ENCODE assay signal across 14 mouse cellular contexts in genomic region chr8:46458215-46458811, GRCm38 (mm10).
"Had no signal": no experiment of that assay in that cellular context is flagged by ENCODE, and none has a peak within 500 bp of the region (broad histone marks: within the 10 kb centered on the region; RNA-seq: fewer than 3 reads in every experiment).

No protein-coding gene starts in this region.

- H3K4me2 ChIP-seq: limb, embryonic 13.5 days; liver, embryonic 13.5 days; midbrain, embryonic 11.5 days had no signal

- H3K4me3 ChIP-seq: limb, embryonic 13.5 days; liver, embryonic 13.5 days; megakaryocyte, embryonic 14.5 days had no signal

- H3K27me3 ChIP-seq: limb, embryonic 13.5 days; liver, embryonic 13.5 days had no signal

- H3K4me1 ChIP-seq: limb, embryonic 13.5 days; liver, embryonic 13.5 days; megakaryocyte, embryonic 14.5 days had no signal

- H3K9ac ChIP-seq: limb, embryonic 13.5 days; liver, embryonic 13.5 days had no signal

- H3K36me3 ChIP-seq: limb, embryonic 13.5 days; liver, embryonic 13.5 days had no signal

- DNase-seq: kidney, adult 8-10 months; kidney, postnatal 14 days; kidney, postnatal 4 days; left cerebral cortex, postnatal 4 days; liver; liver, embryonic 13.5 days; lung, adult 2 months; midbrain, embryonic 14.5 days; thymus, adult 18-20 months; thymus, postnatal 36 days had no signal

- H3K27ac ChIP-seq: limb, embryonic 13.5 days; liver, embryonic 13.5 days; macrophage had no signal
